Mouse (Mus musculus) layer of hippocampus, adult 18-20 months (tissue): ENCODE results near the gene 1810010H24Rik. TPM values are rescaled to one million over a fixed set of nuclear protein-coding genes. Genes with fewer than 3 reads are reported as not detected.
"Not testable (repeated sequence)": the region's sequence is repeated elsewhere in the genome, so short reads cannot be mapped to it uniquely, and the experiment has no call there.

Experiments
- DNase-seq, 2 experiments: peaks; one replicate each; pipeline ENCODE4 v3.0.0; 2022; ENCODE audit warnings: low spot score in 2 of 2
- total RNA-seq, 2 experiments: library from RNA; stranded (reverse); gene quantifications; 2 replicates each; pipeline ENCODE4 v1.2.3; 2021

1810010H24Rik gene
- total RNA-seq, 2 experiments from 2014 or later = 2.6 to 3.3 TPM

DNA sequence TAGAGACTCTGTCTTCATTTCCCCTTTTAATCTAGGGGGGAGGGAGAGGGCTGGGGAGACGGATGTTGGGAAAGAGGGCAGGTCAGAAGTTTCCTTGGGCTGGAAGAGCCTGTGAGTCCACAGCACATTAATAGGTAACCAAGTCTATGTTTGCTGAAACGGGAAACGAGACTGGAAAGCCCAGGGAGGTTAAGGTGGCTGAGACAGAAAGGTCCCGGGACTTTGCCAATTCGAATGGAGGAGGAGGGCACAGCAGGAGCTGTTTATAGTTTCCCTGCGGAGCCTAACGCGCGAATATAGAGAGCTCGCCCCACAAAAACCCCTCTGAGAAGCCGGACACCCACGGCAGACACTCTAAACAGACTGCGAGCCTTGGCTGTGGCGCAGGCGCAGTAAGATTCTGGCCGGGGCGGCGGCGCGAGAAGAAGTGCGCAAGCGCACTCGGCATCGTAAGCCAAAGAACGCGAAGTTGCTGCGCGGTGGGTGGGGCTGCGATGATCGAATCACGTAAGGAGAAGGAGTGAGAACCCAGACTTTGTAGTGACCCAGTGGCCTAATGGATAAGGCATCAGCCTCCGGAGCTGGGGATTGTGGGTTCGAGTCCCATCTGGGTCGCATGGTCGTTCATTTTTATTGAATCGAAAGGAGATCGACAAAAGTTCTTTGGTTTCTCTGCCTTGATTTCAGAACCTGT, 13.0 kb upstream of the 1810010H24Rik start:
- DNase-seq = peak; percentile 99 to 100

- no peak for DNase-seq
Measured at GRCm38 (mm10) chr11:107014020-107014585, 11.4 kb upstream of the 1810010H24Rik start.

GRCm38 (mm10) chr11:107014597-107015309, 10.7 kb upstream of the 1810010H24Rik start:
- DNase-seq = no peak

- DNase-seq = not testable (repeated sequence)
Measured at GRCm38 (mm10) chr11:107015535-107016187, 9.8 kb upstream of the 1810010H24Rik start.

- no peak for DNase-seq
Measured at GRCm38 (mm10) chr11:107016893-107017292, 8.6 kb upstream of the 1810010H24Rik start.

- no peak for DNase-seq
Measured at GRCm38 (mm10) chr11:107017339-107017886, 8.1 kb upstream of the 1810010H24Rik start.

GRCm38 (mm10) chr11:107018606-107019005, 6.9 kb upstream of the 1810010H24Rik start:
- no peak for DNase-seq

- no peak for DNase-seq
Measured at GRCm38 (mm10) chr11:107019318-107019717, 6.2 kb upstream of the 1810010H24Rik start.

DNA sequence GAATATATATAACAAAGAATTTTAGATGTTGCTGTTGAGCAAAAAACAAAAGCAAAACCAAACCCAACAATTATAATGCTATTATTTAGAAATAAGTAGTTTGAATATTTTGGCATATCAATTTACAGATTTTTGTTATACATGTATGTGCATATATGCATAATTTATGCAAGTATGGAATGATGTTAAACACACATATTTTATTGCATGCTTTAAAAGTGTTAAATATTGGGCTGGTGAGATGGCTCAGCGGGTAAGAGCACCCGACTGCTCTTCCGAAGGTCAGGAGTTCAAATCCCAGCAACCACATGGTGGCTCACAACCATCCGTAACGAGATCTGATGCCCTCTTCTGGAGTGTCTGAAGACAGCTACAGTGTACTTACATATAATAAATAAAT, 5.8 kb upstream of the 1810010H24Rik start:
- not testable (repeated sequence) for DNase-seq

- no peak for DNase-seq
Measured at GRCm38 (mm10) chr11:107022050-107022683, 3.3 kb upstream of the 1810010H24Rik start.

- no peak for DNase-seq
Measured at GRCm38 (mm10) chr11:107024406-107024805, 1.1 kb upstream of the 1810010H24Rik start.

DNA sequence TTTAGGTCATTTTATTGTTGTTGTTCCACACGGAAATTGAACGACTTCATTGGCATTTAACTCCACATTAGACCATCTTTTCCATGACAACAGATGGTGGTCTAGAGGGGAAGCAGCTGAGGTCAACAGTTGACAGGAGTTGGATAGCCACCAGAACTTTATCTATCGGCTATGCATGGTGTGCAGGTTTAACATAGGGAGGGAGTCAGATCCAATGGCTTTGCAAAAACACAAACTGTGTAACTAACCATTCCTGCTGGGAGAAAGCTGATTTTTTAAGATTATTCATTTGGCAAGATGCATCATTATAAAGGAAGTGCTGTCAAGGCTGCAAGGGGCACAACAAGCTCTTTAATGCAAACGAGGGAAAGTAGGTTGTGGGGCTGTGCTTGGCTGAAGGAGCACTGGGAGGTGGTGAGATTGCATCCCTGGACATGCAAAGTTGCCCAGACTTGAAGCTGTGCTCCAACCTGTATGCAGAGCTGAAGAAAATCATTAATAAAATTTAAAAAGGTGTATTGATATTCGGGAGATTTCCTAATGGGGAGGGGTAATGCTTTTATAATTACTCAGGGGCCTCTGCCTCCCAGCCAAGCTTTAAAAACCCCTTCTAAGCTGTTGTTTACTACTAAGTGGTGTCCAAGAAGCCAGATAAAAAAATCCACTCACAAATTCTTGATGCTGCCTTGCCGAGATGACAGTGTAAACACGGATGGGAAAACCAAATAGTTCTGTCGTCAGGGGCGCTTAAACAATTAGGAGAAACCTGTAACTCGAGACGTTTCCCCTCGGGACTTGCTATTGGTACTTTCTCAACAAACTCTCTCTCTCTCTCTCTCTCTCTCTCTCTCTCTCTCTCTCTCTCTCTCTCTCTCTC, 1.3 kb downstream of the 1810010H24Rik start:
- DNase-seq = no peak

GRCm38 (mm10) chr11:107027431-107028274, 2.2 kb downstream of the 1810010H24Rik start:
- DNase-seq = peak; percentile 80 to 90

DNA sequence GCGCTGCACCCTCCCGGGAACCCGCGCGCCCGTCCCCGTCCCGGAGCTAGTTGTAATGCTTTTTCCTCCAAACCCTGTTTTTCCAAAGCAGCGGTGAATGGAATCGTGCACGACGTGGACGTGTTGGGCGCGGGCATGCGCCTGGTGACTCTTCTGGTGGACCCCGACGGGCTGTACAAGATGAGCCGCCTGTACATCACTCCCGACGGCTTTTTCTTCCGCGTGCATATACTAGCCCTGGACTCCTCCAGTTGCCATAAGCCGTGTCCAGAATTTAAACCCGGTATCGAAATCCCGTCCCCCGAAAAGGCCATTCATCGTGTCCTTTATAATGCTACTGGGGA, 2.8 kb downstream of the 1810010H24Rik start:
- no peak for DNase-seq

- DNase-seq = no peak
Measured at GRCm38 (mm10) chr11:107028754-107029153, 3.3 kb downstream of the 1810010H24Rik start.

GRCm38 (mm10) chr11:107029536-107029935, 4.1 kb downstream of the 1810010H24Rik start:
- DNase-seq = no peak

- no peak for DNase-seq
Measured at GRCm38 (mm10) chr11:107031635-107032034, 6.2 kb downstream of the 1810010H24Rik start.

GRCm38 (mm10) chr11:107034085-107034810, 8.8 kb downstream of the 1810010H24Rik start:
- DNase-seq = peak; percentile 37 to 55
